Mouse (Mus musculus) olfactory bulb, adult 2 months (tissue): ENCODE measurements around the gene Nr3c2.

Experiments used
- CTCF ChIP-seq: fragments of 200-500 bp; IDR thresholded peaks from 2 replicates; pipeline ENCODE4 v1.5.1; 2012; ENCODE audit warnings: low read depth, mild to moderate bottlenecking, low read length, moderate library complexity; ENCODE audit not compliant: insufficient read depth
- POLR2A ChIP-seq: fragments of 200-500 bp; IDR thresholded peaks from 2 replicates; pipeline ENCODE4 v1.6.1; 2012; ENCODE audit warnings: mild to moderate bottlenecking, low read depth, low read length, moderate library complexity; ENCODE audit not compliant: insufficient read depth

DNA sequence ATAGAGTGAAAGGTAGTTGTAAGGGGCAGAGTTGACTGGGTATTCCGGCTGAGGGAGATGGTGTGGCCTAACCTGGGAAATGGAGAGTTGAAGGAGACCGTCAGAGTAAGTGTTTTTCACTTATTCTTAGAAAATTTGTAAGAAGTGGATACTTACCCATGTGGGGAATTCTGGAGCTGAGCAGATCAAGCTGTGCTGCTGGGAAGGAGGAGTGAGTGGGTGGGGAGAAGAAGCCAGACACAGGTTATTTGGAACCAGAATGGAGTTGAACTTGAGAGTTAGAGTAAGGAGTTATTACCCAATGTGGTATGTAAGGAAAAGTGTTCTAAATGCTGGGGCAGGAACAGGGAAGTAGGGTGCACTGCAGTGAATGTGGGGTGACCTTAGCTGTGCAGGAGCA is 16.0 kb downstream of the Nr3c2 start:
- TF ChIP-seq POLR2A (no peak), CTCF (no peak)
